Mouse (Mus musculus): ENCODE data around the gene Srgap2.

Srgap2 gene

DNA sequence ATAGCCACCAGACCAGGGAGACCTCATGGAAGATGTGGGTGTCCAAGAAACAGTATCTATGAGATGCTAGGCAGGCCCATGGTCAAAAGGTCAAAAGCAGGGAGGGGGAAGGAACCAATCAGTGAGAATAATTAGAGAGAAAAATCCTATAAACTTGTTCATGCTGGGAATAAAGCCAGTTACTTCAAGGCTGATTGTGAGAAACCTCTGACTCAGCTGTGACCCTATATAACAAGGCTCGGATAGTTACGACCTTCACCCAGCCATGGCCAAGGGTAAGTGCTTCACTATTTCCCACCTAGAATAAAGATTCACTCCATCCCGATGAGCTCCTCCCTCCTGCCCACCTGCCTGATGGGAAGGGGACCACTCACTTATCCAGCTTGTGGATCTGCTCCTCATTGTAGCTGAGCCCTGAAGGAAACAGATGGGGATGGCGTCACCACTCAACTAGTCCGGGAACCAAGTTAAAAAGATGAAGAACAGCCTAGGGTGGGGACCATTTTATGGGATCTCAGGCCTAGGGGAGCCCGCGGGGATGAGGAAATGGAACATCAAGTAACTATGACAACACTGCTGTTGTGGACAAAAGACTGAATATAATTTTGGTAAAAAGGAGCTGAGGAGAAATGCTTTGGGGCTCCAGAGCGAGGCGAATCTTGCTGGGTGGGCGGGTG lies 267.4 kb downstream of the Srgap2 start:
- intact Hi-C loops (cut with DNase I) = loop anchor here (5.0 to 10.0 kb wide), 2 partner anchors 142 to 275 kb away; no protein-coding TSS in a partner anchor

DNA sequence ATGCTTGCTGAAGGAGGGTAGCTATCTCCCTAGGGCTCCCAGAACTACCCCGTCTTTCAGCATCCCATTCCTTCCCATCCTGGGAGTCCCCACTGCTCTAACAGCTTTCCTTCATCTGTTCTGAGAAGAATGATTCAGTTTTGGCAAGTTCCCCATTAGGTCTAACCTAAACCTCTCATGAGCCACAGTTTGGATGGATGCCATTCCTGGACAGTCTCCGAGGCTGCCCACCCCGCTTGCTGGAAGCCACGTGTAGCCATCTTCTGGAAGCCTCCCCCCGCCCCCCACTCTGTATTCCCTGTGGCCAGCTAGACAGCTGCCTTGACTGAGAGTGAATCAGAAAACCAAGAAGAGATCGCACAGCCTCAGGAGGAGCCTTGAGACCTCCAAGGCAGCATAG lies 269.9 kb downstream of the Srgap2 start:
- intact Hi-C loops (cut with DNase I) = loop anchor here (10.0 kb wide), 1 partner anchor 272 kb away; no protein-coding TSS in a partner anchor

DNA sequence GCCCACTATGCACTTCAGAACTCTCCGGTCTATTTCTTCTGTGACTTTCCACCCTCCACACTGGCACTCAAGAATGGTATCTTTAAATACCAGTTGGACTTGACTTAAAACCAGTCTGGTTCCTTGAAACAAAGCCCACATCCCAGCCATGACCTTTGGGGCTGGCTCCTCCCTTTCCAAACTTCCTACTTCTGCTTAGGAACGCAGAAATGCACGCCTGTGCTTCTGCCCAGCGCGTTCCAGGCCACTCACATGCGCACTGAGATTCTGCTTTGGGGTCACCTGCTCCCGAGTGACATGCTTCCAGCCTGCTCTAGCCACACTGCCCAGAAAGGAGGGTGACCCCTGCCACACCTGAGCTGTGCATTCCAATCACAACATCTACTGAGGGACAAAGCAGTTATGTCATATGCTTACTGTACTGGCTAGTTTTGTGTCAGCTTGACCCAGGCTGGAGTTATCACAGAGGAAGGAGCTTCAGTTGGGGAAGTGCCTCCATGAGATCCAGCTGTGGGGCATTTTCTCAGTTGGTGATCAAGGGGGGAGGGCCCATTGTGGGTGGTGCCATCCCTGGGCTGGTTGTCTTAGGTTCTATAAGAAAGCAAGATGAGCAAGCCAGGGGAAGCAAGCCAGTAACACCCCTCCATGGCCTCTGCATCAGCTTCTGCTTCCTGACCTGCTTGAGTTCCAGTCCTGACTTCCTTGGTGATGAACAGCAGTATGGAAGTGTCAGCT lies 274.5 kb downstream of the Srgap2 start:
- intact Hi-C loops (cut with DNase I) = loop anchor here (10.0 kb wide), 1 partner anchor 268 kb away; no protein-coding TSS in a partner anchor

DNA sequence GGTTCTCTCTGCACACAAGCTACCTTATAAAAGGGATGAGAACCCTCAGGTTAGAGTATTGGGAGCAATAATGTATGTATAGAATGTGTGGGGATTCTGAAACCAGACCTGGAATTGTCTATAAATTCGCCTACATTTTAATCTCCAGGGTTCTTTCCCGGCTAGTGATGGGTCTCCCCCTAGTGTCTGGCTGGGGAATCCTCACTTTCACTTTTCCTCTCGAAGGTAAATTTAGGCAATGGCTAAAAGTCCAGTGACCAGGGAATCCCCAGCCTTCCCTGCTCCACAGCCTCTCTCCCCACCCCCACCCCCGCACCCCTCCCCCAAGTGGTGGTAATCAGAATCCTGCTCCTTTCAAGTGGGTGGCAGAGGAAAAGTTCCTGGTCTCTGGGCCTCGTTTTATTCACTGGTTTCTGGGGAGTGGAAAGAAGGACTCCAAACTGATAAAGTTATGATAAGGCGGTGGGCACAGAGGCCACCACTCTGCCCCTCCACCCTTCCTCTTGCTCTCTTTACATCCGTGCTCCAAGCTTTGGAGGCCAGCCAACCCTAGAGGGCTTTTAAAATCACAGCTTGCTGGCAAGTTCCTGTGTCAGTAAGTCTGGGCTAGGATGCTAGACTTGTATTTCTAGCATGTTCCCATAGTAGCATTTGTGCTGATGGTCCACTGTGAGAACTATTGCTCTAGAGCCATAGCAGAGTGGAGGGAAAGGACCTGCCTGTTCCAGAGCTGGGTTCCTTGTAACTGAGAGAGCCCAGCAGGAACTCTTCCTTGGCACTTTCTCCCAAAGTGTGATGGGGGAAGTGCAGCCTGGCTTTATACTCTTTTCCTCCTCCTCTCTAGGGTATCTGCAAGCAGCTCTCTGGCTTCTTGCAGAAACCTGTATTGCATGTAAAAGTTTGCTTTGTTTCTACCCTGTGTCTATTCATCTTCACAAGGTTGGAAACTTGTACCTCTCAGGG lies 280.4 kb downstream of the Srgap2 start:
- intact Hi-C loops (cut with DNase I) = loop anchor here (2.0 to 5.0 kb wide), 3 partner anchors 39 to 129 kb away; no protein-coding TSS in a partner anchor

DNA sequence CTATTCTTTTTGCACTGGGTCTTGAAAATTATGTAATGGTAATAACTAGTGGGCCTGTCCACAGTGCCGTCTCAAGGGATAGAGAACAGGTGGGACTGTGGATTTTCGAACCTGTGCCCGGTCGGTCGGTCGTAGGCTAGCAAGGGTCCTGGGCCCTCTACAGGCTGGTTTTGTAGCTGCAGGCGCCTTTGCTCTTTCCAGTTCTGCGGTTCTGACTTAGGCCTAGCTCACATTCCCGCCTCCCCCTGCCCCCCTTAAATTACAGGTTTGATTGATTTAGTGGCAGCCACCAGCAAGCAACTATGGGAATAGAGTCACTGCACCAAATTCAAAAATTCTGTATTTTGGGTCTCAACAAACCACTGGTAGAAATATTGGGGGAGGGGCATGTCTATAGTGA lies 281.2 kb downstream of the Srgap2 start:
- intact Hi-C loops (cut with DNase I) = loop anchor here (2.0 to 5.0 kb wide), 3 partner anchors 39 to 129 kb away; no protein-coding TSS in a partner anchor

DNA sequence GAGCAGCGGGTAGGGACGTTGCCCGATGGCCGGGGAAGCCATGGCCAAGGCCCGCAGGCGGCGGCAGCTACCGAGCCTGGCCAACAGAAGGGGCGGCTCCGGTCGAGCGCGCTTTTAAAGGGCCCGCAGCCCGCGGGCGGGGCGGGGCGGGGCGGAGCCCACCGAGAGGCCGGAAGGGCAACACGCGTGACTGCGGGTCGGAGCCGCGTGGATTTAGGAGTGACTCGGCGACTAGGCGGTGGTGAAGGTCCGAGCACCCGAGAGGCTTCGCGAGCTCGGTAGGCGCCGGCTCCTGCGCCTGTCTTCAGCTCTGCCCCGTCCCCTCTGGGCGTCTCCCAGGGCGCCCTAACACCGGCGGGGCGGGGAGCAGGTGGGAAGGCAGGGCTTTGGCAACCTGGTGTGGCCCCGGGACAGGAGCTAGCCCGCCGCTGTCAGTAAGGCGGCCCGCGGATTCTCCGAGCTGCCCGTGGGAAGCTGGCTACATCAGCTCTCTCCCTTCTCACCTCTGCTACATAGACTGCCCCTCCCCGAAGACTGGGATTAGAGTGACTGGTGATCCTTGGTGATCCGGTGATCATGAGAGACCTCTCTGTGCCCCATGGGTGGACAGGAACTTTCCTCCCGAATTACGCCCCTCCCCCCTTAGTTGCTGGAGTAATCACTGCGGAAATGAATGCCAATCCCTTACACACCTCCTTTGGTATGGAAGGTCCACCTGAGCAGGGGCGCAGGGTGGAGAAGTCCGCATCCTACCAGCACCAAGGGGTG lies 281.9 kb downstream of the Srgap2 start, which contains the start of gene Rassf5:
TSS of gene Rassf5 (minus strand) at position 170 of the 768 bp plus-strand sequence.
- intact Hi-C loops (cut with DNase I) = loop anchor here (5.0 kb wide), 2 partner anchors 38 to 128 kb away; no protein-coding TSS in a partner anchor

DNA sequence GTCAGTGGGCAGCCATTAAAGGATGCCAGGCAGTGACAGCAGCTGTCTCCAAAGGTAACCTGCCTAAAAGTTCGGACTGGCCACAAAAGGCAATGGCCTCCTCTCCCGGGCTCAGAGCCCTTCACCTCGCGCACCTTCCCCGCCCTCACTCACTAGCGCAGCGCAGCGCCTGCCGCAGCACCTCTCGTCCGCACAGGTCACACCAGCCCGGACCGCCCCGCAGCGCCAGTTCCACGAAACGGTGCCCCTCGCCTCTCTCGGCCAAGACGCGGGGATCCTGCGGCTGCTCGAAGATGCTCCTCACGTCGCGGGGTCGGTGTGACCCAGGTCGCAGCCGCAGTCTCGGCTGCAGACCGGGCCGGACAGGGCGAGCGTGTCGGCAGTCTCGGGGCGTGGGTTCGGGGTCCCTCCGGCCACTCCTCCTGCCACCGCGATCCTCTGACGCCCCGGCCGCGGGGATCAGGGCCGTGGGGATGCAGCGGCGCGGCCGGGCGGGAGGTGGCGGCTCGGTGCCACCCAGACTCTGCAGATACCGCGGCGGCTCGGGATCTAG lies 282.5 kb downstream of the Srgap2 start:
- intact Hi-C loops (cut with DNase I) = loop anchor here (5.0 kb wide), 2 partner anchors 37 to 127 kb away; no protein-coding TSS in a partner anchor

DNA sequence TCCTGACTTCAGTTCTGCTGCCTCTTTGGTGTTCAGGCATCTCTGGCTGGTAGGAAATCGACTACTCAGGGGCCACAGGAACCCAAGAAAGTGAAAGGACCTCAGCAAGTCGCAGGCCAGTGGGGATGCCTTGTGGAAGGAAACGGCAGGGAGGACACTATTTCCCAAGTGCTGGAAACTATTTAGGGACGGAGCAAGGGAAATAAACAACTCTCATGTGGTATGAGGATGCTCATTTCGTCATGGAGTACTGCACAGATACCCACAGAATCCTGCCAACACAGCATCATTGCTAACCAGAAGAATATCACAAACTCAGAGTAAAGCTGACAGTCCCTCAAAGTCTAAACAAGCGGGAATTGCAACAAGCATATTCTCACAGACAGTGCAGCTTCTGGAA lies 284.2 kb downstream of the Srgap2 start:
- intact Hi-C loops (cut with DNase I) = no loop called here

DNA sequence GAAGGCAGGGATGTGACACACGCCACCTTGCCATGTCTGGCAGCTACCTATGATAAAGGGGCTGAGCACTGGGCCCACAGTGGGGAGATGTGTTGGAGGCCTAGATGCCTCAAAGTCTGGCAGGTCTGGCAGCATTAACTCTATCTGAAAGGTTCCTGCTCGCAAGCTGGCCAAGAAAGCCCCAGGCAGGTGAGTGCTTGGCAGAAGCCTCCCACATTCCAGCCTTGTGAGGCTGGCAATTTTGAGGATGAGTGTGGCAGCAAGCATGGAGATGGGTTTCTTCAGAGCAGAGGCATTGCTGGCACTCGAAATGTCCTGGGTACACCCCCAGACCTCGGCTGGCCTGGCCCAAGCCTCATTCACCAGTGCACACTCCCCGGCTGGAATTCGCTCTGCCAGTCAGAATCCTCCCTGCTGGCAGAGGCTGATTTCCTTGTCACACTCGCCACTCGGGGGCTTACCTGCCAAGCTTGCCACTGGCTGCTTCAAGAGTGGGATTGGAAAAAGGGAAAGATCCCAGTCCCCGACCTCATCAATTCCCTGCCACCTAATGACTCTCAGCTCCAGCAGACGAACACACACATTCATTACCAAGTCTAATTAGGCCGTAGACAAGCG lies 287.5 kb downstream of the Srgap2 start:
- intact Hi-C loops (cut with DNase I) = no loop called here

DNA sequence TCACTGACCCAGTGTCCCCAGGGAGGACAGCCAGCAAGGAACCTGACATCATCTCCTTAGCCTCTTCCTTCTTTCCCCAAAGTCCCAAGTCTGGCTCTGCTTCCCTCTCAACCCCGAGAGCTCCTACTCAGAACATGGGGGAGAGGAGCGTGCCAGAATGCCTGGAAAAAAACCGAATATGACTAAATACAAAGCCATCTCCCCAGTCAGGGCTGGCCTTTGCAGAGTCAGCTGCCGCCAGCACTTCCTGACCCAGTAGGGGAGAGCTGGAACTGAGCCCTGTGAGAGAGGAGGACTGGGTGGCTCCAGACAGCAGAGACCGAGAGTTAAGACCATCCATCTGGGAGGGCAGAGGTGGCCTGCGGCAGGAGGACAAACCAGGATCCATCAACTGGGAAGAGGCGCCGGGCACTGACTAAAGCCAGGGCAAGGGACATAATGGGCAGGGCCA lies 288.2 kb downstream of the Srgap2 start:
- intact Hi-C loops (cut with DNase I) = no loop called here

DNA sequence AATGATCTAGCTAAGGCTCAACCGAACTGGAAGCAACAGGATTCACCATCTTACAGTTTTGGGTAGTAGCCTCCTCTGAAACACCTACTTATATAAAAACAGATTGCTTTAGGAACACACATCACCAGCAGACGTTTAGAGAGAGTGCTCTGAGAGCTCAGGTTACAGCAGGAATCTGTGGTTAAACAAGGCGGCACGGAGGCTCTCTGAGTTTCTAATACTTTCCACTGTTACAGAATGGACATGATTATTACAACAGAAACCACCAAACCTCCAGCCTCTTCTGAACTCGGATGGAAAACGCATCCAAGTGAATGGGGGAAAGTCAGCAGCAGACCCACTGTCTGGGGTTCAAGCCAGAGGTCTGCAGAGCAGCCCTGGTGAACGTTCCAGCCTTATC lies 291.1 kb downstream of the Srgap2 start:
- intact Hi-C loops (cut with DNase I) = no loop called here

Small RNA genes within 50 kb of the gene (microRNA-seq; reads per million reads assigned to microRNA genes)
- gene Gm24273 = 0 reads per million in 2 experiments
